Mouse (Mus musculus) midbrain, embryonic 16.5 days (tissue): ENCODE measurements around the gene Cilp. TPM values are rescaled to one million over a fixed set of nuclear protein-coding genes. Genes with fewer than 3 reads are reported as not detected.
"Not testable (repeated sequence)": the region's sequence is repeated elsewhere in the genome, so short reads cannot be mapped to it uniquely, and the experiment has no call there.

Source experiments
- ATAC-seq: fragments of 200-750 bp; cut with Nextera tagmentation; 2 replicates; pipeline ENCODE4 v1.8.0; 2017; ENCODE audit warnings: moderate TSS enrichment
- H3K27ac ChIP-seq: fragments of 300-500 bp; sonication (generic); 2 replicates; pipeline ENCODE4 v1.5.1; 2014; ENCODE audit warnings: mild to moderate bottlenecking, low read length, mixed read lengths
- H3K27me3 ChIP-seq: fragments of 300-500 bp; sonication (generic); 2 replicates; pipeline ENCODE4 v1.6.1; 2014; ENCODE audit warnings: low read depth, low read length, mixed read lengths; ENCODE audit not compliant: control insufficient read depth, insufficient read depth
- H3K36me3 ChIP-seq: fragments of 300-500 bp; sonication (generic); 2 replicates; pipeline ENCODE4 v1.6.1; 2014; ENCODE audit warnings: mild to moderate bottlenecking, low read length, moderate library complexity, mixed read lengths; ENCODE audit not compliant: control insufficient read depth, insufficient read depth
- H3K4me1 ChIP-seq: fragments of 300-500 bp; sonication (generic); 2 replicates; pipeline ENCODE4 v1.6.1; 2014; ENCODE audit warnings: mild to moderate bottlenecking, low read length, mixed read lengths; ENCODE audit not compliant: control insufficient read depth, insufficient read depth
- H3K4me2 ChIP-seq: fragments of 300-500 bp; sonication (generic); 2 replicates; pipeline ENCODE4 v1.6.1; 2014; ENCODE audit warnings: mild to moderate bottlenecking, low read length, mixed read lengths
- H3K4me3 ChIP-seq: fragments of 300-500 bp; sonication (generic); 2 replicates; pipeline ENCODE4 v1.5.1; 2014; ENCODE audit warnings: low read depth, mild to moderate bottlenecking, low read length, moderate library complexity, mixed read lengths
- H3K9ac ChIP-seq: fragments of 300-500 bp; sonication (generic); 2 replicates; pipeline ENCODE4 v1.6.1; 2014; ENCODE audit warnings: low read depth, low read length, mixed read lengths
- H3K9me3 ChIP-seq: fragments of 300-500 bp; sonication (generic); replicated peaks from 2 replicates; pipeline ENCODE4 v1.6.1; 2014; ENCODE audit warnings: mild to moderate bottlenecking, low read length, mixed read lengths; ENCODE audit not compliant: control insufficient read depth, poor library complexity, severe bottlenecking
- WGBS: fragments of 180-500 bp; shearing (Covaris S2); extraction: QIAGEN DNeasy Blood & Tissue Kit; methylation state at CpG from one replicate; pipeline ENCODE4 v1.1.7; 2014; 5-methylcytosine and 5-hydroxymethylcytosine counted together
- polyA plus RNA-seq: library from polyadenylated mRNA; unstranded; fragments of >200 nt; fragmentation: Nextera tagmentation; extraction: Ambion mirVana; gene quantifications from 2 replicates; pipeline ENCODE4 v1.2.1, GENCODE M21; 2015

Gene Cilp
- polyA plus RNA-seq, result 0.20 and 0.29 TPM in 2 replicates

GRCm38 (mm10) chr9:65264959-65265358, at the start of gene Cilp:
Cilp (plus strand) TSS chr9:65265180.
- Histone ChIP-seq H3K36me3 (no peaks in the 10 kb centered on the region), H3K27ac (no peak within 1 kb of the TSS), H3K4me2 (no peak within 1 kb of the TSS), H3K4me3 (no peak within 1 kb of the TSS), H3K4me1 (peaks cover 7% of the 10 kb centered on the region), H3K9me3 (no peaks in the 10 kb centered on the region), H3K27me3 (no peaks in the 10 kb centered on the region), H3K9ac (no peak within 1 kb of the TSS)
- 43% methylated on average over 5 of the region's 5 CpGs for WGBS
- no peak for ATAC-seq

GRCm38 (mm10) chr9:65215494-65216126, 49.4 kb upstream of the Cilp start:
- Histone ChIP-seq H3K9me3 (no peaks in the 10 kb centered on the region), H3K4me1 (peaks cover 5% of the 10 kb centered on the region), H3K9ac (peak overlapping the region; percentile 87), H3K36me3 (no peaks in the 10 kb centered on the region), H3K4me3 (peak overlapping the region; percentile 70), H3K27ac (peak overlapping the region; percentile 88), H3K27me3 (no peaks in the 10 kb centered on the region), H3K4me2 (peak overlapping the region; percentile 78)
- WGBS, result 11% methylated on average over 31 of the region's 31 CpGs
- ATAC-seq, result no peak

GRCm38 (mm10) chr9:65216972-65217371, 48.0 kb upstream of the Cilp start:
- peaks cover 5% of the 10 kb centered on the region for H3K4me1 ChIP-seq
- no peaks in the 10 kb centered on the region for H3K9me3 ChIP-seq
- no peaks in the 10 kb centered on the region for H3K36me3 ChIP-seq
- ATAC-seq, result no peak
- H3K9ac ChIP-seq, result no peak overlapping the region
- H3K27me3 ChIP-seq, result no peaks in the 10 kb centered on the region
- no peak overlapping the region for H3K4me3 ChIP-seq
- H3K4me2 ChIP-seq, result no peak overlapping the region
- no peak overlapping the region for H3K27ac ChIP-seq
- 76% methylated on average over 8 of the region's 8 CpGs for WGBS

- WGBS, result 73% methylated on average over 6 of the region's 6 CpGs
Observed at GRCm38 (mm10) chr9:65217661-65218060, 47.3 kb upstream of the Cilp start.

GRCm38 (mm10) chr9:65218916-65219315, 46.1 kb upstream of the Cilp start:
- Histone ChIP-seq H3K36me3 (no peaks in the 10 kb centered on the region), H3K4me2 (no peak overlapping the region), H3K9ac (no peak overlapping the region), H3K9me3 (no peaks in the 10 kb centered on the region), H3K27me3 (no peaks in the 10 kb centered on the region), H3K4me1 (peaks cover 5% of the 10 kb centered on the region), H3K4me3 (no peak overlapping the region), H3K27ac (no peak overlapping the region)
- no peak for ATAC-seq
- 58% methylated on average over 1 of the region's 1 CpGs for WGBS

More at GRCm38 (mm10) chr9:65217661-65218060, 47.3 kb upstream of the Cilp start:
- ATAC-seq, result no peak
- H3K9me3 ChIP-seq, result no peaks in the 10 kb centered on the region
- H3K36me3 ChIP-seq, result no peaks in the 10 kb centered on the region
- H3K4me1 ChIP-seq, result peaks cover 5% of the 10 kb centered on the region
- H3K4me3 ChIP-seq, result no peak overlapping the region
- H3K4me2 ChIP-seq, result no peak overlapping the region
- H3K27me3 ChIP-seq, result no peaks in the 10 kb centered on the region
- no peak overlapping the region for H3K9ac ChIP-seq
- H3K27ac ChIP-seq, result no peak overlapping the region

GRCm38 (mm10) chr9:65220398-65220797, 44.6 kb upstream of the Cilp start:
- H3K4me3 ChIP-seq, H3K4me2 ChIP-seq, H3K27ac ChIP-seq, H3K9me3 ChIP-seq, H3K4me1 ChIP-seq, H3K27me3 ChIP-seq, H3K9ac ChIP-seq, ATAC-seq, H3K36me3 ChIP-seq: not testable (repeated sequence)
- 44% methylated on average over 3 of the region's 3 CpGs for WGBS

- Histone ChIP-seq H3K4me3 (no peak overlapping the region), H3K36me3 (peaks cover 9% of the 10 kb centered on the region; the same call in 1 of the 2 replicates), H3K27ac (no peak overlapping the region), H3K4me1 (no peaks in the 10 kb centered on the region), H3K27me3 (no peaks in the 10 kb centered on the region), H3K9me3 (no peaks in the 10 kb centered on the region), H3K4me2 (no peak overlapping the region), H3K9ac (no peak overlapping the region)
- ATAC-seq, result no peak
- WGBS, result 86% methylated on average over 6 of the region's 6 CpGs
Observed at GRCm38 (mm10) chr9:65223927-65224326, 41.1 kb upstream of the Cilp start.

GRCm38 (mm10) chr9:65225795-65226194, 39.2 kb upstream of the Cilp start:
- no peak overlapping the region for H3K4me3 ChIP-seq
- WGBS, result 34% methylated on average over 4 of the region's 4 CpGs
- H3K9me3 ChIP-seq, result no peaks in the 10 kb centered on the region
- no peaks in the 10 kb centered on the region for H3K27me3 ChIP-seq
- no peak overlapping the region for H3K9ac ChIP-seq
- H3K27ac ChIP-seq, result no peak overlapping the region
- peaks cover 9% of the 10 kb centered on the region; the same call in 1 of the 2 replicates for H3K36me3 ChIP-seq
- ATAC-seq, result no peak
- H3K4me2 ChIP-seq, result no peak overlapping the region
- H3K4me1 ChIP-seq, result no peaks in the 10 kb centered on the region

GRCm38 (mm10) chr9:65230250-65230649, 34.7 kb upstream of the Cilp start:
- no peak overlapping the region for H3K9ac ChIP-seq
- H3K4me3 ChIP-seq, result no peak overlapping the region
- no peaks in the 10 kb centered on the region for H3K27me3 ChIP-seq
- whole genome bisulfite sequencing, result 72% methylated on average over 6 of the region's 6 CpGs
- no peak for ATAC-seq
- H3K27ac ChIP-seq, result no peak overlapping the region
- no peaks in the 10 kb centered on the region for H3K9me3 ChIP-seq
- peaks cover 16% of the 10 kb centered on the region; the same call in 1 of the 2 replicates for H3K36me3 ChIP-seq
- H3K4me1 ChIP-seq, result no peaks in the 10 kb centered on the region
- no peak overlapping the region for H3K4me2 ChIP-seq
